Mouse (Mus musculus): Measurements from ENCODE around the gene Tec. TPM values are rescaled to one million over a fixed set of nuclear protein-coding genes. Genes with fewer than 3 reads are reported as not detected.

Gene Tec
- polyA plus RNA-seq, 1 experiment from 2014 or later = 9.5 TPM

DNA sequence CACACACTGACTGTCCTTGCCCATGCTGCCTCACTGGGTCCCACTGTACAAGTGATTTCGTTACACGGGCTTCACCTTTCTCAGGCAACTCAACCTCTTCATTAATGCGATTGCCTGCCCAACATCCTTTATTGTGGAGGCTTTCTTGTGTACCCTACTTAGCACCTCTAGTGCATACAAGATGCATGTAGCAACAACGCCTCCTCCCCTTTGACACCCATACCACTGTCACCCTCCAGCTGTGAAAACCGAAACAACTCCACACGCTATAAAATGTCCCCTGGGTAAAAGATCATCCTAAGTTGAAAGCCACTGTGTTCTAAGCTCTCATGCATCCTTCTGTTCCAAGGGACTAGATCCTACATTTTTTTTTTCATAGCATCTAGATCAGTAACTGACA lies 125.2 kb downstream of the Tec start:
- Histone ChIP-seq H3K27ac (replicated peaks) (no peak overlapping the region), H3K27me3 (ENCODE audit: control insufficient read depth, insufficient read depth, low read length) (no peaks in the 10 kb centered on the region), H3K9ac (ENCODE audit: low read length) (no peak overlapping the region), H3K4me2 (replicated peaks; ENCODE audit: low read depth) (no peak overlapping the region), H3K4me3 (ENCODE audit: low read depth, low read length) (no peak overlapping the region), H3K36me3 (ENCODE audit: control insufficient read depth, insufficient read depth, low read length) (no peaks in the 10 kb centered on the region), H3K9me3 (ENCODE audit: control insufficient read depth, low read length) (no peaks in the 10 kb centered on the region), H3K4me1 (replicated peaks; ENCODE audit: control insufficient read depth, insufficient read depth) (no peaks in the 10 kb centered on the region)
- DNase-seq (ENCODE audit: low spot score) (no peak), ATAC-seq (ENCODE audit: low FRiP score, low TSS enrichment) (no peak)
- TF ChIP-seq CTCF (IDR thresholded peaks at IDR 0.05; ENCODE audit: low read depth) (no peak), EP300 (optimal IDR thresholded peaks at IDR 0.05) (no peak)
- 90% methylated on average over 6 of the region's 6 CpGs for WGBS

DNA sequence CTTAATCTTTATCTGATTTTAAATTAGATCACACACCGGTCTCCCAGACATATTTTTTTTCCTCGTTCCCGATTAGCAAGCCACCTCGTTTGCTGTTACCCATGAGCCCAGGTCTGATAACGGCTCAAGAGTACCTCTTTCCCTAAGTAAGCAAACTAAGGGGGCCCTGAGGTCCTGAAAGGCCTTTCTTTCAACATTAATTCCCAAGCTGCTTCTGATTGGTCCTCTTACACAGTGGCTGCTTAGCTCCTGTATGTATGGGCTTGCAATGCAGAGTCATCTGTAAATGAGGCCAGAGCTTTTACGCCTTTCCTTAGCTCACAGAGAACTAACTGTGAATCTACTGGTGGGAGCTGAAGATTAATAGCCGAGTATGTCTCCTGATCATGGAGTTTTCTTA lies 131.4 kb downstream of the Tec start:
- no peak for TF ChIP-seq EP300 (optimal IDR thresholded peaks at IDR 0.05)
- TF ChIP-seq CTCF (IDR thresholded peaks at IDR 0.05; ENCODE audit: low read depth) = no peak
- H3K27ac ChIP-seq (replicated peaks) = no peak overlapping the region
- no peaks in the 10 kb centered on the region for H3K27me3 ChIP-seq (ENCODE audit: control insufficient read depth, insufficient read depth, low read length)
- WGBS = 34% methylated on average over 7 of the region's 7 CpGs
- no peaks in the 10 kb centered on the region for H3K4me1 ChIP-seq (replicated peaks; ENCODE audit: control insufficient read depth, insufficient read depth)
- H3K36me3 ChIP-seq (ENCODE audit: control insufficient read depth, insufficient read depth, low read length) = no peaks in the 10 kb centered on the region
- H3K4me3 ChIP-seq (ENCODE audit: low read depth, low read length) = no peak overlapping the region
- no peak overlapping the region for H3K4me2 ChIP-seq (replicated peaks; ENCODE audit: low read depth)
- DNase-seq (ENCODE audit: low spot score) = no peak
- no peak overlapping the region for H3K9ac ChIP-seq (ENCODE audit: low read length)
- no peaks in the 10 kb centered on the region for H3K9me3 ChIP-seq (ENCODE audit: control insufficient read depth, low read length)
- no peak for ATAC-seq (ENCODE audit: low FRiP score, low TSS enrichment)

GRCm38 (mm10) chr5:72736437-72736836 lies 131.8 kb downstream of the Tec start:
- Histone ChIP-seq H3K36me3 (ENCODE audit: control insufficient read depth, insufficient read depth, low read length) (no peaks in the 10 kb centered on the region), H3K27me3 (ENCODE audit: control insufficient read depth, insufficient read depth, low read length) (no peaks in the 10 kb centered on the region), H3K9ac (ENCODE audit: low read length) (no peak overlapping the region), H3K4me1 (replicated peaks; ENCODE audit: control insufficient read depth, insufficient read depth) (no peaks in the 10 kb centered on the region), H3K9me3 (ENCODE audit: control insufficient read depth, low read length) (no peaks in the 10 kb centered on the region), H3K4me2 (replicated peaks; ENCODE audit: low read depth) (no peak overlapping the region), H3K4me3 (ENCODE audit: low read depth, low read length) (no peak overlapping the region), H3K27ac (replicated peaks) (no peak overlapping the region)
- ATAC-seq (ENCODE audit: low FRiP score, low TSS enrichment) (no peak), DNase-seq (ENCODE audit: low spot score) (no peak)
- WGBS = 59% methylated on average over 8 of the region's 8 CpGs
- TF ChIP-seq EP300 (optimal IDR thresholded peaks at IDR 0.05) (no peak), CTCF (IDR thresholded peaks at IDR 0.05; ENCODE audit: low read depth) (no peak)

GRCm38 (mm10) chr5:72735763-72736162 lies 132.5 kb downstream of the Tec start:
- Histone ChIP-seq H3K4me1 (replicated peaks; ENCODE audit: control insufficient read depth, insufficient read depth) (no peaks in the 10 kb centered on the region), H3K9me3 (ENCODE audit: control insufficient read depth, low read length) (no peaks in the 10 kb centered on the region), H3K27ac (replicated peaks) (no peak overlapping the region), H3K4me3 (ENCODE audit: low read depth, low read length) (no peak overlapping the region), H3K27me3 (ENCODE audit: control insufficient read depth, insufficient read depth, low read length) (no peaks in the 10 kb centered on the region), H3K4me2 (replicated peaks; ENCODE audit: low read depth) (no peak overlapping the region), H3K36me3 (ENCODE audit: control insufficient read depth, insufficient read depth, low read length) (no peaks in the 10 kb centered on the region), H3K9ac (ENCODE audit: low read length) (no peak overlapping the region)
- TF ChIP-seq CTCF (IDR thresholded peaks at IDR 0.05; ENCODE audit: low read depth) = no peak
- TF ChIP-seq EP300 (optimal IDR thresholded peaks at IDR 0.05) = no peak
- WGBS = 46% methylated on average over 7 of the region's 7 CpGs
- ATAC-seq (ENCODE audit: low FRiP score, low TSS enrichment) (no peak), DNase-seq (ENCODE audit: low spot score) (no peak)

DNA sequence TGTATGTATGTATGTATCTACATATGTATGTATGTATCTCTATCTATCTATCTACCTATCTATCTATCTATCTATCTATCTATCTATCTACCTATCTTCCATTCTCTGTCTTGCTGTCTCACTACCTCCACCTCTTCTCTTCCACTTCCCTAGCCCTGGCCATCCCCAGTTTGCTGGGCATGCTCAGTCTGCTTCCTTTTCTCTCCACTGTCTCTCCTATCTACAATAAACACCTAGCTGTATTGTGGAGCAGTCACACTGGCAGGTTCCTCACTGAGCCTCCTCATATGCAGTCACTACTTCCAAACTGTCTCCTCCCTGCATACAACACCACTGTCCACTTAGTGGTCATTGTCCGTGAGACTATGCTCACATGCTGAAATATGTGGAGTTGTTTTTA lies 135.4 kb downstream of the Tec start:
- Histone ChIP-seq H3K4me1 (replicated peaks; ENCODE audit: control insufficient read depth, insufficient read depth) (no peaks in the 10 kb centered on the region), H3K4me2 (replicated peaks; ENCODE audit: low read depth) (no peak overlapping the region), H3K36me3 (ENCODE audit: control insufficient read depth, insufficient read depth, low read length) (no peaks in the 10 kb centered on the region), H3K9me3 (ENCODE audit: control insufficient read depth, low read length) (no peaks in the 10 kb centered on the region), H3K4me3 (ENCODE audit: low read depth, low read length) (no peak overlapping the region), H3K27me3 (ENCODE audit: control insufficient read depth, insufficient read depth, low read length) (no peaks in the 10 kb centered on the region), H3K9ac (ENCODE audit: low read length) (no peak overlapping the region), H3K27ac (replicated peaks) (no peak overlapping the region)
- ATAC-seq (ENCODE audit: low FRiP score, low TSS enrichment) (no peak), DNase-seq (ENCODE audit: low spot score) (no peak)
- TF ChIP-seq EP300 (optimal IDR thresholded peaks at IDR 0.05) = no peak
- TF ChIP-seq CTCF (IDR thresholded peaks at IDR 0.05; ENCODE audit: low read depth) = no peak
- 90% methylated on average over 1 of the region's 1 CpGs for WGBS

DNA sequence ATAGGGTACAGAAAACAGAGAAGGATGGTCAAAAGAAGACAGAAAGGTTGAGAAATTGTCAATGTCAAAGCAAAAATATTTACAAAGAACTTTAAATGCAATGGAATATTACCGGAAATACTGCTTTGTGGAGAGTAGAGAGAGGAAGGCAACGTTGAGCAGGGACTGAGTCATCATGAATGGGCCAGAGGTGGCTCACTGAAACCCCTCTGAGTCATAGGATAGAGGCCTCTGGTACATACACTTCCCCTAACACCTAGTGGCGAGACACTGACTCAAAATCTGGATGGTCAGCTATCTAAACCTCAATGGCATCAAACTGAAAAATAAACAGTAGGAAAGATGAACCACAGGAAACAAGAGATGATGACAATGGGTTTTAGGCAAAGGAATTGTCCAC lies 142.9 kb downstream of the Tec start:
- H3K4me2 ChIP-seq (replicated peaks; ENCODE audit: low read depth) = no peak overlapping the region
- H3K36me3 ChIP-seq (ENCODE audit: control insufficient read depth, insufficient read depth, low read length) = no peaks in the 10 kb centered on the region
- H3K4me3 ChIP-seq (ENCODE audit: low read depth, low read length) = no peak overlapping the region
- ATAC-seq (ENCODE audit: low FRiP score, low TSS enrichment) (peak; percentile 67; the same call in 1 of the 2 replicates), DNase-seq (ENCODE audit: low spot score) (no peak)
- H3K9ac ChIP-seq (ENCODE audit: low read length) = no peak overlapping the region
- H3K27me3 ChIP-seq (ENCODE audit: control insufficient read depth, insufficient read depth, low read length) = no peaks in the 10 kb centered on the region
- no peak overlapping the region for H3K27ac ChIP-seq (replicated peaks)
- no peaks in the 10 kb centered on the region for H3K4me1 ChIP-seq (replicated peaks; ENCODE audit: control insufficient read depth, insufficient read depth)
- no peak for TF ChIP-seq CTCF (IDR thresholded peaks at IDR 0.05; ENCODE audit: low read depth)
- no peak for TF ChIP-seq EP300 (optimal IDR thresholded peaks at IDR 0.05)
- 68% methylated on average over 3 of the region's 3 CpGs for WGBS
- no peaks in the 10 kb centered on the region for H3K9me3 ChIP-seq (ENCODE audit: control insufficient read depth, low read length)

Data from stomach, postnatal 0 days (tissue).